In genomic region chr4:33109720-33110458, GRCm38 (mm10) we compare ENCODE assay signal across 19 mouse cellular contexts. TPM values are rescaled to one million over a fixed set of nuclear protein-coding genes. Genes with fewer than 3 reads are reported as not detected.
A peak's percentile ranks its signal among the peaks of the same experiment; 100 is the strongest.
DNase-seq lines count a peak whose midpoint lies in the region; ATAC-seq and TF ChIP-seq lines count a peak whose summit lies in the region.
"Had no signal": no experiment of that assay in that cellular context is flagged by ENCODE, and none has a peak within 500 bp of the region (broad histone marks: within the 10 kb centered on the region; RNA-seq: fewer than 3 reads in every experiment).

No protein-coding gene starts in this region.

- H3K9me3 ChIP-seq in midbrain, embryonic 11.5 days (ENCODE audit: control insufficient read depth, low read length): no peaks in the 10 kb centered on the region
- H3K9me3 ChIP-seq in midbrain, embryonic 10.5 days (replicated peaks): no peaks in the 10 kb centered on the region
- no peaks in the 10 kb centered on the region for H3K9me3 ChIP-seq in liver, embryonic 13.5 days (replicated peaks)
- H3K9me3 ChIP-seq in forebrain, postnatal 0 days (ENCODE audit: low read length): no peaks in the 10 kb centered on the region
- H3K9me3 ChIP-seq in hindbrain, postnatal 0 days (ENCODE audit: low read length): no peaks in the 10 kb centered on the region
- H3K9me3 ChIP-seq: embryonic facial prominence, embryonic 15.5 days; kidney, embryonic 15.5 days had no signal

- H3K4me2 ChIP-seq in midbrain, embryonic 11.5 days: no peak overlapping the region
- H3K4me2 ChIP-seq in liver, embryonic 13.5 days: peak overlapping the region; percentile 40
- H3K4me2 ChIP-seq in forebrain, postnatal 0 days (ENCODE audit: low read depth): no peak overlapping the region
- no peak overlapping the region for H3K4me2 ChIP-seq in hindbrain, postnatal 0 days (ENCODE audit: low read depth, low read length)
- H3K4me2 ChIP-seq: embryonic facial prominence, embryonic 15.5 days; kidney, embryonic 15.5 days had no signal

- DNase-seq in midbrain, embryonic 11.5 days (ENCODE audit: low spot score, missing footprints): peak; percentile 60
- no peak for DNase-seq in midbrain, embryonic 10.5 days (ENCODE audit: low spot score)
- peak; percentile 42 for DNase-seq in T-cell, adult 2 months (ENCODE audit: low spot score)
- DNase-seq in liver, embryonic 13.5 days: peak; percentile 8
- no peak for DNase-seq in forebrain, postnatal 0 days
- DNase-seq in hindbrain, postnatal 0 days (ENCODE audit: low spot score): no peak
- DNase-seq in yolk sac, embryonic 10.5 days (ENCODE audit: low spot score): no peak
- DNase-seq: adrenal gland, adult 2 months; gastrocnemius, postnatal 36 days; lung, postnatal 36 days; right cerebral cortex, postnatal 14 days had no signal

- no peak overlapping the region for H3K27ac ChIP-seq in midbrain, embryonic 11.5 days (ENCODE audit: low read depth, low read length)
- no peak overlapping the region for H3K27ac ChIP-seq in midbrain, embryonic 10.5 days (replicated peaks)
- H3K27ac ChIP-seq in liver, embryonic 13.5 days: no peak overlapping the region
- no peak overlapping the region for H3K27ac ChIP-seq in forebrain, postnatal 0 days (ENCODE audit: low read depth, low read length)
- H3K27ac ChIP-seq in hindbrain, postnatal 0 days: no peak overlapping the region
- H3K27ac ChIP-seq: embryonic facial prominence, embryonic 15.5 days; kidney, embryonic 15.5 days had no signal

- no peak for TF ChIP-seq CTCF in forebrain, postnatal 0 days (IDR thresholded peaks at IDR 0.05; ENCODE audit: low read depth)
- no peak for TF ChIP-seq CTCF in hindbrain, postnatal 0 days (IDR thresholded peaks at IDR 0.05; ENCODE audit: low read depth)

- H3K9ac ChIP-seq in midbrain, embryonic 11.5 days (ENCODE audit: low read length): no peak overlapping the region
- no peak overlapping the region for H3K9ac ChIP-seq in liver, embryonic 13.5 days
- H3K9ac ChIP-seq in forebrain, postnatal 0 days: no peak overlapping the region
- no peak overlapping the region for H3K9ac ChIP-seq in hindbrain, postnatal 0 days (replicated peaks; ENCODE audit: low read length)
- H3K9ac ChIP-seq: embryonic facial prominence, embryonic 15.5 days; kidney, embryonic 15.5 days had no signal

- ATAC-seq in midbrain, embryonic 11.5 days (ENCODE audit: low FRiP score): no peak
- ATAC-seq in liver, embryonic 13.5 days (ENCODE audit: low read depth): peak; percentile 89
- peak; percentile 37; the same call in 1 of the 2 replicates for ATAC-seq in neutrophil, adult 5-6 weeks (ENCODE audit: extremely low read depth, insufficient number of reproducible peaks, low FRiP score, poor library complexity, severe bottlenecking)
- no peak for ATAC-seq in forebrain, postnatal 0 days
- no peak for ATAC-seq in hindbrain, postnatal 0 days
- ATAC-seq: forebrain, embryonic 16.5 days; hindbrain, embryonic 16.5 days had no signal

- H3K4me1 ChIP-seq in midbrain, embryonic 11.5 days (ENCODE audit: control insufficient read depth, insufficient read depth, low read length): no peaks in the 10 kb centered on the region
- no peaks in the 10 kb centered on the region for H3K4me1 ChIP-seq in midbrain, embryonic 10.5 days
- H3K4me1 ChIP-seq in liver, embryonic 13.5 days (replicated peaks): peaks cover 23% of the 10 kb centered on the region
- no peaks in the 10 kb centered on the region for H3K4me1 ChIP-seq in forebrain, postnatal 0 days (ENCODE audit: insufficient read depth)
- no peaks in the 10 kb centered on the region for H3K4me1 ChIP-seq in hindbrain, postnatal 0 days (ENCODE audit: insufficient read depth, low read length)
- H3K4me1 ChIP-seq: embryonic facial prominence, embryonic 15.5 days; kidney, embryonic 15.5 days had no signal

- 92% methylated on average over 14 of the region's 14 CpGs for WGBS in midbrain, embryonic 11.5 days
- 89% methylated on average over 14 of the region's 14 CpGs for WGBS in midbrain, embryonic 10.5 days
- 23% methylated on average over 14 of the region's 14 CpGs for WGBS in liver, embryonic 13.5 days (ENCODE audit: insufficient replicate concordance)
- WGBS in forebrain, postnatal 0 days: 87% methylated on average over 14 of the region's 14 CpGs
- 88% methylated on average over 14 of the region's 14 CpGs for WGBS in hindbrain, postnatal 0 days

- H3K36me3 ChIP-seq in midbrain, embryonic 11.5 days (ENCODE audit: control insufficient read depth, insufficient read depth, low read length): no peaks in the 10 kb centered on the region
- H3K36me3 ChIP-seq in midbrain, embryonic 10.5 days: no peaks in the 10 kb centered on the region
- H3K36me3 ChIP-seq in liver, embryonic 13.5 days: no peaks in the 10 kb centered on the region
- H3K36me3 ChIP-seq in forebrain, postnatal 0 days (ENCODE audit: insufficient read depth): no peaks in the 10 kb centered on the region
- no peaks in the 10 kb centered on the region for H3K36me3 ChIP-seq in hindbrain, postnatal 0 days (ENCODE audit: insufficient read depth, low read length)
- H3K36me3 ChIP-seq: embryonic facial prominence, embryonic 15.5 days; kidney, embryonic 15.5 days had no signal

- H3K4me3 ChIP-seq in midbrain, embryonic 11.5 days (ENCODE audit: low read depth, low read length): no peak overlapping the region
- no peak overlapping the region for H3K4me3 ChIP-seq in midbrain, embryonic 10.5 days
- no peak overlapping the region for H3K4me3 ChIP-seq in liver, embryonic 13.5 days (replicated peaks)
- H3K4me3 ChIP-seq in forebrain, postnatal 0 days (ENCODE audit: low read depth, low read length): no peak overlapping the region
- H3K4me3 ChIP-seq in hindbrain, postnatal 0 days (ENCODE audit: low read length): no peak overlapping the region
- H3K4me3 ChIP-seq: embryonic facial prominence, embryonic 15.5 days; kidney, embryonic 15.5 days had no signal

- no peaks in the 10 kb centered on the region for H3K27me3 ChIP-seq in midbrain, embryonic 11.5 days (ENCODE audit: control insufficient read depth, insufficient read depth, low read length)
- H3K27me3 ChIP-seq in midbrain, embryonic 10.5 days (ENCODE audit: low read depth, poor library complexity, severe bottlenecking): no peaks in the 10 kb centered on the region
- no peaks in the 10 kb centered on the region for H3K27me3 ChIP-seq in liver, embryonic 13.5 days
- H3K27me3 ChIP-seq in forebrain, postnatal 0 days (ENCODE audit: insufficient read depth, low read length): no peaks in the 10 kb centered on the region
- H3K27me3 ChIP-seq in hindbrain, postnatal 0 days (ENCODE audit: insufficient read depth, low read length): no peaks in the 10 kb centered on the region
- H3K27me3 ChIP-seq: embryonic facial prominence, embryonic 15.5 days; kidney, embryonic 15.5 days had no signal

RNA-seq across cellular contexts. Expression of gene Gabrr1, which starts 22.4 kb away (rescaled TPM):
- polyA plus RNA-seq in midbrain, embryonic 11.5 days (2014; fragmentation: Nextera tagmentation; extraction: Ambion mirVana): 0.14 TPM in 1 of 2 replicates, not detected in the other
- polyA plus RNA-seq in midbrain, embryonic 10.5 days (2016; fragmentation: Nextera tagmentation; extraction: Ambion mirVana): 0.07 TPM in 1 of 2 replicates, not detected in the other
- polyA plus RNA-seq in liver, embryonic 13.5 days (2015; fragmentation: Nextera tagmentation; extraction: Ambion mirVana): not detected in 2 replicates
- not detected in 2 replicates for total RNA-seq in neutrophil, adult 5-6 weeks (2017)
- total RNA-seq in forebrain, postnatal 0 days (2014; rRNA removed): 0.46 and 0.67 TPM in 2 replicates
- 0.22 and 0.25 TPM in 2 replicates for polyA plus RNA-seq in forebrain, postnatal 0 days (2015; fragmentation: Nextera tagmentation; extraction: Ambion mirVana)
- 0.21 TPM in 1 of 2 replicates, not detected in the other for total RNA-seq in hindbrain, postnatal 0 days (2014; rRNA removed)
- 0.37 and 0.61 TPM in 2 replicates for polyA plus RNA-seq in hindbrain, postnatal 0 days (2015; fragmentation: Nextera tagmentation; extraction: Ambion mirVana)
- total RNA-seq: gastrocnemius, postnatal 36 days had no signal
- polyA plus RNA-seq: adrenal gland, adult 2 months; embryonic facial prominence, embryonic 15.5 days; forebrain, embryonic 16.5 days; limb, embryonic 11.5 days; stomach, embryonic 14.5 days had no signal

RNA-seq across cellular contexts. Expression of gene Gabrr2, which starts 47.1 kb away (rescaled TPM):
- 0.26 and 0.30 TPM in 2 replicates for polyA plus RNA-seq in midbrain, embryonic 11.5 days (2014; fragmentation: Nextera tagmentation; extraction: Ambion mirVana)
- polyA plus RNA-seq in midbrain, embryonic 10.5 days (2016; fragmentation: Nextera tagmentation; extraction: Ambion mirVana): 0.24 and 0.39 TPM in 2 replicates
- not detected in 2 replicates for polyA plus RNA-seq in liver, embryonic 13.5 days (2015; fragmentation: Nextera tagmentation; extraction: Ambion mirVana)
- 0.81 TPM in 1 of 2 replicates, not detected in the other for total RNA-seq in neutrophil, adult 5-6 weeks (2017)
- 0.54 TPM in 1 of 2 replicates, not detected in the other for total RNA-seq in forebrain, postnatal 0 days (2014; rRNA removed)
- polyA plus RNA-seq in forebrain, postnatal 0 days (2015; fragmentation: Nextera tagmentation; extraction: Ambion mirVana): not detected in 2 replicates
- 0.37 and 5.0 TPM in 2 replicates for total RNA-seq in hindbrain, postnatal 0 days (2014; rRNA removed)
- 0.18 and 0.25 TPM in 2 replicates for polyA plus RNA-seq in hindbrain, postnatal 0 days (2015; fragmentation: Nextera tagmentation; extraction: Ambion mirVana)
- total RNA-seq: adrenal gland, adult 2 months; layer of hippocampus, postnatal 10 days had no signal
- polyA plus RNA-seq: kidney, embryonic 15.5 days had no signal

Comparison
In these comparisons a context has a peak if more than half of its experiments do, and no peak if none do; other contexts are left out.
1. DNase-seq: peak in midbrain, embryonic 11.5 days (single experiment), T-cell, adult 2 months (single experiment) and liver, embryonic 13.5 days (single experiment); none in midbrain, embryonic 10.5 days (single experiment), forebrain, postnatal 0 days (single experiment), hindbrain, postnatal 0 days (single experiment) and yolk sac, embryonic 10.5 days (single experiment).
2. ATAC-seq: peak in liver, embryonic 13.5 days (single experiment) and neutrophil, adult 5-6 weeks (single experiment); none in midbrain, embryonic 11.5 days (single experiment), forebrain, postnatal 0 days (single experiment) and hindbrain, postnatal 0 days (single experiment).